Mouse (Mus musculus) kidney, adult 9 months (tissue): ENCODE results near the gene Olfr1302.

ENCODE experiments used
- DNase-seq: peaks from one replicate; pipeline ENCODE4 v3.0.0; 2022

Gene Olfr1302

GRCm38 (mm10) chr2:111777129-111777528 is at the start of gene Olfr1302:
TSS of gene Olfr1302 (plus strand) at chr2:111777429.
- no peak for DNase-seq

GRCm38 (mm10) chr2:111750706-111751105 is 26.5 kb upstream of the Olfr1302 start, which contains the start of gene Olfr1301:
TSS of gene Olfr1301 (plus strand) at chr2:111751006.
- DNase-seq, result no peak

GRCm38 (mm10) chr2:111812936-111813335 is 35.7 kb downstream of the Olfr1302 start:
- DNase-seq, result no peak

GRCm38 (mm10) chr2:111820240-111820639 is 43.0 kb downstream of the Olfr1302 start, which contains the start of gene Olfr1303:
TSS of gene Olfr1303 (minus strand) at chr2:111820340.
- DNase-seq, result no peak
